Comparison of ENCODE assay signal across 8 mouse cellular contexts in genomic region chr6:126564376-126564775, GRCm38 (mm10). TPM values are rescaled to one million over a fixed set of nuclear protein-coding genes. Genes with fewer than 3 reads are reported as not detected.
"Had no signal": no experiment of that assay in that cellular context is flagged by ENCODE, and none has a peak within 500 bp of the region (broad histone marks: within the 10 kb centered on the region; RNA-seq: fewer than 3 reads in every experiment).

No protein-coding gene starts in this region.

- H3K4me1 ChIP-seq: stomach, embryonic 15.5 days had no signal

- H3K36me3 ChIP-seq: kidney, embryonic 15.5 days; limb, embryonic 13.5 days; neural tube, embryonic 15.5 days; stomach, embryonic 15.5 days had no signal

- H3K9me3 ChIP-seq: kidney, embryonic 15.5 days; limb, embryonic 13.5 days; neural tube, embryonic 15.5 days; stomach, embryonic 15.5 days had no signal

- H3K27me3 ChIP-seq: kidney, embryonic 15.5 days; limb, embryonic 13.5 days; neural tube, embryonic 15.5 days; stomach, embryonic 15.5 days had no signal

- H3K4me2 ChIP-seq: kidney, embryonic 15.5 days; limb, embryonic 13.5 days; neural tube, embryonic 15.5 days; stomach, embryonic 15.5 days had no signal

- H3K9ac ChIP-seq: kidney, embryonic 15.5 days; limb, embryonic 13.5 days; liver, embryonic 14.5 days; neural tube, embryonic 15.5 days; stomach, embryonic 15.5 days had no signal

- H3K4me3 ChIP-seq: kidney, embryonic 15.5 days; limb, embryonic 13.5 days; myocyte; neural tube, embryonic 15.5 days; stomach, embryonic 15.5 days had no signal

- H3K27ac ChIP-seq: kidney, embryonic 15.5 days; limb, embryonic 13.5 days; liver, embryonic 14.5 days; neural tube, embryonic 15.5 days; stomach, embryonic 15.5 days had no signal

RNA-seq across cellular contexts. Expression of gene Kcna5, which starts 29.2 kb away (rescaled TPM):
- total RNA-seq: megakaryocyte-erythroid progenitor cell, adult 5-6 weeks had no signal
- polyA plus RNA-seq: liver, adult 2 months; myocyte had no signal
